Mouse (Mus musculus) thymus, postnatal 4 days (tissue): Measurements from ENCODE around the gene Atp6v1g2.

Experiments
- DNase-seq: peaks from one replicate; pipeline ENCODE4 v3.0.0; 2021

Atp6v1g2 gene

GRCm38 (mm10) chr17:35204494-35205379, 28.7 kb upstream of the Atp6v1g2 start, which contains the start of gene Lta:
Lta (minus strand) TSS chr17:35205351.
- peak; percentile 79 for DNase-seq

DNA sequence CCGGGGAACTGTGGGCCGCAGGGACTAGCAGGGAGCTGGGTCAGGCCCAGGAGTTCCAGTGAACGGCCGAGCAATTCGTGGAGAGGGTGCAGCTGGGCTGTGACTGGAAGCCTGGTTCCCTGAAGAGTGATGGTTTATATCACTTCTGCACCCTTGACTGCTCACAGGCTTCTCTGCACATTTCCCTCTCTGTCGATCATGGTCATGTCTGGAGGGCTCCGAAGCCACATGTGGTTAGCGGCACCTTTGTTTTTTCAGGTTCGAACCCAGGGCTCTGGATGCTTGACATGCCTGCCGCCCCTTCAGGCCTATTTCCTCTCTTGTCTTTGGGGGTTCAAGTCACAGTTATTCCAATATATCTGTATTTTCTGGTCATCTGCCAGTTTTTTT, 28.1 kb upstream of the Atp6v1g2 start:
- no peak for DNase-seq

GRCm38 (mm10) chr17:35209785-35210535, 23.5 kb upstream of the Atp6v1g2 start:
- peak; percentile 48 for DNase-seq

GRCm38 (mm10) chr17:35210593-35210992, 22.9 kb upstream of the Atp6v1g2 start:
- DNase-seq = no peak

GRCm38 (mm10) chr17:35213071-35213470, 20.4 kb upstream of the Atp6v1g2 start:
- DNase-seq = no peak

- peak; percentile 58 for DNase-seq
These were observed 14.8 kb upstream of the Atp6v1g2 start for GRCm38 (mm10) chr17:35218516-35219193.

DNA sequence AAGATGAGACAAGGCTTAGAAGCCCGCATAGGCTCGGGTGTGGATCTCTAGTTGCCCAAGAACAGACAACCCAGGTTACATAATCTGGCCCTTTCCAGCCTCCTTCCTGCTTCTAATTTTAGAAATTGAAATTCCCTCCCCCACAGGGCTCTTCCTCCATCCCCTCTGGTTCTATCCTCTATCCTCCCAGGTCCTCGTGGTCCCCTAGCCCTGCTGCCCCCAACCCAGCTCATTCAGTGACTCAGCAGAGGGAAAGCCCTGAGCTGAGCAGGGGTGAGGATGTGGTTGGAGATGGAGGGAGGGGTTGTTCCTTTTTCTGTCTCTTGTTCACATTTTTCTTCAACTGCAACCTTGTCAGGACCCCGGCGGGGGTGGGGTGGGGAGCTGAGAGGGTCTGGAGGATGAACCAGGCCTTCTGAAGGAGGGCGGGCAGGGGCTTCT, 13.8 kb upstream of the Atp6v1g2 start:
- peak; percentile 75 for DNase-seq

- peak; percentile 38 for DNase-seq
These were observed 13.1 kb upstream of the Atp6v1g2 start, which contains the start of gene Gm16181 for GRCm38 (mm10) chr17:35220156-35220952. Gm16181 (plus strand) TSS chr17:35220834.

- DNase-seq = peak; percentile 75
These were observed 11.2 kb upstream of the Atp6v1g2 start for GRCm38 (mm10) chr17:35222299-35222698.

- peak; percentile 20 for DNase-seq
These were observed 8.8 kb upstream of the Atp6v1g2 start for GRCm38 (mm10) chr17:35224641-35225040.

- no peak for DNase-seq
These were observed 8.0 kb upstream of the Atp6v1g2 start for GRCm38 (mm10) chr17:35225456-35225855.

- peak; percentile 56 for DNase-seq
These were observed 6.9 kb upstream of the Atp6v1g2 start for GRCm38 (mm10) chr17:35226561-35227046.

DNA sequence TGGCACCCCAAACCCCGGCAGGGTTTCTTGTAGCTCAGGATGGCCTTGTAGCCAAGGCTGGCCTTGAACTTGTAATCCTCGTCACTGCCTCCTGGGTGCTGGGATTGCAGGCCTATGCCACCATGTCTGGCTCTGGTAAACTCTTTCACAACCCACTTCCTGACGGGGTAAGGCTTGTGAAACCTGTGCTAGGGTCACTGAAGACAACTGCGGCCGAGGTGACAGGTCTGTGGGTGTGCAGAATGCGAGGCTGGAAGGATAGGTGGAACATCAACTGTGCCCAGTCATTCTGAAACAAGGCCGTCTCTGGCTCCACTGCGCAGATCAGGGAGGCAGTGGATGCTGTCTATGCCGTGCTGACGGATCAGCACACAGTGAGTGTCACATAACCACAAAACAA, 2.4 kb upstream of the Atp6v1g2 start:
- DNase-seq = peak; percentile 16

- DNase-seq = peak; percentile 94
These were observed 1.4 kb upstream of the Atp6v1g2 start for GRCm38 (mm10) chr17:35232043-35232442.

DNA sequence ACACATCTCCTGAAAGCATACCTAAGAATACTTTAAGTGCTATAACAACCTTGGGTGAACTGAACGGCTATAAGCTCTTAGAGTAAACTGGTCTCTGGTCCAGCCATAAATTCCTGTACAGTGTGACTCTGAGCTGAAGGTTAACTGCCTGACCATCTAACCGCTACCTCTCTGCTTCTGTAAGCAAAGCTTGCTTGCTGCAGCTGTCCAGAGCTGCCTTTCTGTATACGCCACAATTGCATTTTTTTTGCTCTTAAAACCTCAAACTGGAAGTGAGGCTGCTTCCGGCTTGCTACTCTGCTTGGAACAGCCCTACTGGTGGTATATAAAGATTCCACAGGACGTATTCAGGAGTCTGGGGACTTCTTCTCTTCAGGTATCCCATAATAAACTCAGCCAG, 801 bp upstream of the Atp6v1g2 start:
- peak; percentile 57 for DNase-seq

DNA sequence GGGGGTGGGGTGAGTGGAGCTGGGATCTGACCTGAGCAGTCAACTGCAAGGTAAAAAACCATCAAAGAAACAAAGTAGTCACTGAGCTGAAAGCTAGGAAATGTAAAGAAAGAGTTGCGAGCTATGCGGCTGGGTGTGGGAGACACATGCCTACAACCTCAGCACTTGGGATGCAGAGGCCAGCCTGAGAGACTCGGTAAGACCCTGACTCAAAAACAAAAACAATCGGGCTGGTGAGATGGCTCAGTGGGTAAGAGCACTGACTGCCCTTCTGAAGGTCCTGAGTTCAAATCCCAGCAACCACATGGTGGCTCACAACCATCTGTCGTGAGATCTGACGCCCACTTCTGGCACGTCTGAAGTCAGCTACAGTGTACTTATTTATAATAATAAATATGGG, 630 bp downstream of the Atp6v1g2 start:
- peak; percentile 18 for DNase-seq

GRCm38 (mm10) chr17:35234903-35235302, 1.4 kb downstream of the Atp6v1g2 start:
- DNase-seq = peak; percentile 66

GRCm38 (mm10) chr17:35235614-35236389, 2.3 kb downstream of the Atp6v1g2 start, which contains the start of gene Nfkbil1:
Nfkbil1 (minus strand) TSS chr17:35235792.
- peak; percentile 84 for DNase-seq

DNA sequence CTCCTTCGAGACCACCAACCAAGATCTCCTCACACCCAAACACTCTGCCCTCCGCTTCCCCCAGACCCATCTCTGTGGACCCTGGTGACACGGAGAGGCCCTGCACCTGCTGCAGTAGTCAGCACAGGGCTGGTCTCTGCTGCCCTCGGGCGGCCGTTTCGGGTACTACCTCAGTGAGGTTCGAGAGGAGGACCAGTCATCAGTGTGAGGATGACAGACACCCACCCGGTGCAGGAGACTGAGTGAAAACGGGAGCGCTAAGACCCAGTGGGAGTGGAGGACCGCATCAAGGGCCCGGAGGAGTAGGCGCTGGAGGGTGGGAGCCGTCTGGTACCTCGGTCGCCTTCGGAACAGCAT, 2.9 kb downstream of the Atp6v1g2 start:
- DNase-seq = peak; percentile 100

GRCm38 (mm10) chr17:35236996-35237395, 3.5 kb downstream of the Atp6v1g2 start:
- DNase-seq = peak; percentile 24

DNA sequence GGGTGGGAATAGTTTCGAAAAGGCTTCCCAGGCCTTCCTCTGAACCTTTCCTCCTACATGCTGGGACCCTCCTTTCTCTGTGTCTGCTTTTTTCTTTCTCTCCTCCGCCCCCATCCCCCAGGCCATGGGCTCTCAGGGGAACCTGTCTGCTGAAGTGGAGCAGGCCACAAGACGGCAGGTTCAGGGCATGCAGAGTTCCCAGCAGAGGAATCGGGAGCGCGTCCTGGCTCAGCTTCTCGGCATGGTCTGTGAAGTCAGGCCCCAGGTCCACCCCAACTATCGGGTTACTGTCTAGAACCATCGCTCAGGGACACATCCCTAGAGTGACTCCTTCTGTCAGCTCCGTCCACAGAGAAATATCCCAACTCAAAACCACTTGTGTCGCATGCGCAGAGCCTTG, 4.0 kb downstream of the Atp6v1g2 start:
- DNase-seq = no peak
